Mouse (Mus musculus) forebrain, postnatal 0 days (tissue): ENCODE results near the gene Vsx2. TPM values are rescaled to one million over a fixed set of nuclear protein-coding genes. Genes with fewer than 3 reads are reported as not detected.
A peak's percentile ranks its signal among the peaks of the same experiment; 100 is the strongest.

Experiments
- ATAC-seq: fragments of 200-750 bp; cut with Nextera tagmentation; 2 replicates; pipeline ENCODE4 v1.8.0; 2017; ENCODE audit warnings: mild to moderate bottlenecking, moderate library complexity
- DNase-seq: peaks from one replicate; pipeline ENCODE4 v3.0.0-alpha.2; 2015
- H3K27ac ChIP-seq: fragments of 300-500 bp; sonication (generic); 2 replicates; pipeline ENCODE4 v1.5.1; 2014; ENCODE audit warnings: low read depth, mild to moderate bottlenecking, antibody characterized with exemption, low read length, moderate library complexity, mixed read lengths
- H3K27me3 ChIP-seq: fragments of 300-500 bp; sonication (generic); 2 replicates; pipeline ENCODE4 v1.6.1; 2014; ENCODE audit warnings: mild to moderate bottlenecking, low read length, mixed read lengths; ENCODE audit not compliant: insufficient read depth
- H3K36me3 ChIP-seq: fragments of 300-500 bp; sonication (generic); 2 replicates; pipeline ENCODE4 v1.6.1; 2014; ENCODE audit warnings: mild to moderate bottlenecking, moderate library complexity; ENCODE audit not compliant: insufficient read depth
- H3K4me1 ChIP-seq: fragments of 300-500 bp; sonication (generic); 2 replicates; pipeline ENCODE4 v1.6.1; 2014; ENCODE audit warnings: antibody characterized with exemption; ENCODE audit not compliant: insufficient read depth
- H3K4me2 ChIP-seq: fragments of 300-500 bp; sonication (generic); 2 replicates; pipeline ENCODE4 v1.6.1; 2014; ENCODE audit warnings: low read depth, mild to moderate bottlenecking, moderate library complexity
- H3K4me3 ChIP-seq: fragments of 300-500 bp; sonication (generic); 2 replicates; pipeline ENCODE4 v1.5.1; 2014; ENCODE audit warnings: low read depth, low read length, mixed read lengths
- H3K9ac ChIP-seq: fragments of 300-500 bp; sonication (generic); 2 replicates; pipeline ENCODE4 v1.6.1; 2014; ENCODE audit warnings: mild to moderate bottlenecking
- H3K9me3 ChIP-seq: fragments of 300-500 bp; sonication (generic); 2 replicates; pipeline ENCODE4 v1.6.1; 2016; ENCODE audit warnings: low read length
- CTCF ChIP-seq: sonication (generic); IDR thresholded peaks from 2 replicates; pipeline ENCODE4 v1.5.1; 2016; ENCODE audit warnings: antibody characterized with exemption, control low read depth, low read depth
- WGBS: fragments of 180-500 bp; shearing (Covaris S2); extraction: QIAGEN DNeasy Blood & Tissue Kit; methylation state at CpG from one replicate; pipeline ENCODE4 v1.1.7; 2014; 5-methylcytosine and 5-hydroxymethylcytosine counted together
- polyA plus RNA-seq: library from polyadenylated mRNA; unstranded; fragments of >200 nt; fragmentation: Nextera tagmentation; extraction: Ambion mirVana; gene quantifications from 2 replicates; pipeline ENCODE4 v1.2.1, GENCODE M21; 2015
- total RNA-seq: library from RNA; depleted of rRNA; stranded (reverse); fragments of >200 nt; gene quantifications from 2 replicates; pipeline ENCODE4 v1.2.3, GENCODE M21; 2014; rRNA removed

The Vsx2 gene
- total RNA-seq (0.46 and 0.67 TPM in 2 replicates), polyA plus RNA-seq (0.05 and 0.10 TPM in 2 replicates)

DNA sequence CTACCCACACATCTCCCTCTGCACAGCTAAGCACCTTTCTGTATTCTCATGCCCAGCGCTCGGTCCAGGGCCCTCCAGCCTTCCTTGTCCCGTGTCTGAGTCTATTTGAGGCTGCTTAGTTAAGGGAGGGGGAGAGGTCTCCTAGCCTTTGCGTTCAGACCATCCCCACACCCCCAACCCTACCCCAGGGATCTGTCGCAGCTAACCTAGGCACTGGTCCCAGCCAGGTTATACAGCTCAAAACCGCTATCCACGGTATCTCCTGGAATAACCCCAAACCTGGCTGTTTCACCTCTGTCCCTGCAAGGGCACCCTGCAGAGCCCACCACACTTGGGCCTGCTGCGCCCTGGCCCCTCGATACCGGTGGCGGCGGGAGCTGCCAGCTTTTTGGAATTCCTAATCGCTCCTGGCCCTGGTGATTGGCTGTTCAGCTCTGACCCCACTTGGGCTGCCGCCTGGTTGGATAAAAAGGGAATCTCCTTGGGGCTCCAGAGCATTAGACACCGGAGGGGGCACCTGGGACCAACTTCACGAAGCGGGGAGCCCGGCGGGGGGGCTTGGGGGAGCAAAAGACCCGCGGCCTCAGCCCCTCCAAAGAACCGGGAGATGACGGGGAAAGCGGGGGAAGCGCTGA lies at the start of gene Vsx2:
Vsx2 (plus strand) TSS at position 427 of the 635 bp plus-strand sequence.
- TF ChIP-seq CTCF = no peak
- H3K27me3 ChIP-seq = peaks cover 43% of the 10 kb centered on the region

DNA sequence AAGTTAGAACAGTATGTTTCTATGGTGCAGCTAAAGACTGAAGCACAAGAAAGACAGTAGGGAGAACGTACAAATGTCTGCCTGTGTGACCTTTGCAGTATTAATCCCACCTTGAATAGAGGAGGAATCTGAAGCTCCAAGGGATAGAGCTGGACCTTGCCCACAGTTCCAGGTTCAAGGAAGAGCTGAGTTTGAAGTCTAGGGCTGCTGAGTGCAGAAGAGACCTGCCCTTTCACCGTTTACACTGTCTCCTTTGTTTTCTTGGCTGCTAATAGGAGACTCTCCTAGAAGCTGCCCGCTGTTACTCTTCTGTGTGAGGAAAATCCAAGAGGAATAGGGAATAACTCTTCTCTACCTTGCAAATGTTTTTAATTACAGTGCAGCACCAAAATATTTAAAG lies 45.8 kb upstream of the Vsx2 start:
- H3K4me2 ChIP-seq = no peak overlapping the region
- DNase-seq (no peak), ATAC-seq (no peak)
- H3K4me3 ChIP-seq = no peak overlapping the region
- H3K4me1 ChIP-seq = no peaks in the 10 kb centered on the region
- no peaks in the 10 kb centered on the region for H3K27me3 ChIP-seq
- WGBS = 43% methylated on average over 3 of the region's 3 CpGs
- TF ChIP-seq CTCF = no peak
- H3K36me3 ChIP-seq = no peaks in the 10 kb centered on the region; the same call in none of the 2 replicates
- H3K9ac ChIP-seq = no peak overlapping the region
- no peaks in the 10 kb centered on the region for H3K9me3 ChIP-seq
- H3K27ac ChIP-seq = no peak overlapping the region

More for the DNA sequence above, at the start of gene Vsx2:
- ATAC-seq (no peak), DNase-seq (no peak)
- no peak within 1 kb of the TSS for H3K4me3 ChIP-seq
- no peak within 1 kb of the TSS for H3K27ac ChIP-seq
- H3K4me1 ChIP-seq = no peaks in the 10 kb centered on the region
- WGBS = 7% methylated on average over 25 of the region's 25 CpGs
- H3K4me2 ChIP-seq = no peak within 1 kb of the TSS
- no peaks in the 10 kb centered on the region for H3K9me3 ChIP-seq
- H3K9ac ChIP-seq = no peak within 1 kb of the TSS
- no peaks in the 10 kb centered on the region for H3K36me3 ChIP-seq

DNA sequence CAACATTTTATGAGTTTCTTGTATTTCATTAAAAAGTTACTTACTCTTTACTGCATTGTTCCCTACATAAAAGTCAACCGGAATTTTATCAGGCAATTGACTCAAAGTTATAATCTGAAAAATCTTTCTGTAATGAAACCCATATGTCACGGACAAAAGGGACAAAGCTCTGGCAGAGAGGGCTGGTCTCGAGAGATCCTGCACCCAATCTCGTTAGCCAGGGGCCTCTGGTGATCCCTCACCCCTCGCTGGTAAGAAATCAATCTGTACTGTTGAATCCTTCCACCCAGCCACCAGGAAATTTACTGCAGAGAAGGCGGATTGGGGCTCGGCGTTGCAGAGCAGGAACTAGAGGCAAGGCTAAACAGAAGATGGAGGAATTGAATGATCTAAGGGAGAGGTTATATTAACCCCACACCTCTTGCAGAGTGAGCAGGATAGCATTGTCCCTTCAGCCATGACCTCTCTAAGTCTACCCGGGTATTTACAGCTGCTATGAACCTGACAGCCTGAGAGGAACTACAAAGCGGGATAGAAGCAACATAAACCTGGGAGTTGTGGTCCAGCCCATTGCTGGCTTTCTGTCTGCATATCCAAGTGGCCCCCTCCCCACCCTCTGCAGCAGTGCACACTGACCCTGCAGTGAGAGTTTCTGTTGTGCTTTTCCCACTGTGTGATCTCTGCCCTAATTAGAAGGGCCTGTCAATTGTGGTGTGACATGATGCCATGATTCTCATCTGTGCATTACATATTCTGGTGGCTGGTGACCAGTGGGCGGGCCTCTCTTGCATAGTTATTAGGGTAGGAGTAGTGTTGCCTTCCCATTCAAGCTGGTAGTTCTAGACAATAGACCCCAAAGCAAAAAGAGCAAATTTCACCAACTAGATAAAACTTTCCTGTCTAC lies 45.2 kb upstream of the Vsx2 start:
- WGBS = 49% methylated on average over 11 of the region's 11 CpGs
- no peak for ATAC-seq
- no peak for TF ChIP-seq CTCF

DNA sequence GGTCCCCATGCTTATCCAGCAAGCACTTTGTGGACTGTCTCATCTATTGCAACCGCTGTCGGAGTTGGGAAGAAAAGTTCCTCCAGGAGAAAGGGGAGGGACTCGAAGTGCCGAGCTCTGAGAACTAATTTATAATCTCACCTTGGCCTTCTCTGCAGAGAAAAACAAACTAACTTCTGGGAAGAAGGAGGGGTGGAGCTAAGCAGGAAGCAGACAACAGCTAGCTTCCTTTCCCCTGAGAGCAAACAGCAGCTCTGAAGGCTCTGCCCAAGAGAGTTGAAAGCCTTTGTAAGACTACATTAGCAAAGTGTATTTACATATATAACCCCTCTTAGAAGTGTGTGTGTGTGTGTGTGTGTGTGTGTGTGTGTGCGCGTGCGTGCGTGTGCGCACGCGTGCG lies 44.1 kb upstream of the Vsx2 start:
- Histone ChIP-seq H3K4me3 (no peak overlapping the region), H3K9me3 (no peaks in the 10 kb centered on the region), H3K36me3 (no peaks in the 10 kb centered on the region; the same call in none of the 2 replicates), H3K27me3 (no peaks in the 10 kb centered on the region), H3K27ac (no peak overlapping the region), H3K4me2 (no peak overlapping the region), H3K9ac (no peak overlapping the region), H3K4me1 (no peaks in the 10 kb centered on the region)
- no peak for TF ChIP-seq CTCF
- DNase-seq (no peak), ATAC-seq (no peak)
- WGBS = 84% methylated on average over 12 of the region's 12 CpGs

More for the DNA sequence above, 45.2 kb upstream of the Vsx2 start:
- Histone ChIP-seq H3K36me3 (no peaks in the 10 kb centered on the region; the same call in none of the 2 replicates), H3K4me2 (no peak overlapping the region), H3K4me3 (no peak overlapping the region), H3K27ac (no peak overlapping the region), H3K4me1 (no peaks in the 10 kb centered on the region), H3K9me3 (no peaks in the 10 kb centered on the region), H3K9ac (no peak overlapping the region), H3K27me3 (no peaks in the 10 kb centered on the region)
- no peak for DNase-seq

DNA sequence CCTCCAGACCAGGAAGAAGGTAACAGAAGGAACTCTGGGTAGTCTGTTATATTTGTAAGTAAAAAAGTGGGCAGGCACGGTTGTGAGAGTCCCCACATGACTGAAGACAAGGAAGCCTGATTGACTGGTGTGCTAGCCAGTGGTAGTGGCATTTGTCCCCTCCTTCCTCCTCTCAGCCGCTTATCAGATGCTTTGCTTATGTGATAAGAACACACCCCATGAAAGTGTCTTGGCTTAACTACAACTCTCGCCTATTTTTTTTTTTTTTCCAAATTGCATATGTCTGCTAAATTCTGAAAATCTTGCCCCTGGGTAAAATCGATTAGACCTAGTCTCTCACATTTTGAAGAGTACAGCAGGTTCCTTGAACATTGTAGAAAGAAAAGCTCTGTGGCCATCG lies 39.1 kb upstream of the Vsx2 start:
- no peak overlapping the region for H3K4me3 ChIP-seq
- H3K4me2 ChIP-seq = no peak overlapping the region
- DNase-seq (no peak), ATAC-seq (no peak)
- no peaks in the 10 kb centered on the region for H3K4me1 ChIP-seq
- 87% methylated on average over 5 of the region's 5 CpGs for WGBS
- no peak overlapping the region for H3K9ac ChIP-seq
- no peaks in the 10 kb centered on the region for H3K27me3 ChIP-seq
- TF ChIP-seq CTCF = no peak
- no peaks in the 10 kb centered on the region for H3K36me3 ChIP-seq
- H3K27ac ChIP-seq = no peak overlapping the region
- no peaks in the 10 kb centered on the region for H3K9me3 ChIP-seq

DNA sequence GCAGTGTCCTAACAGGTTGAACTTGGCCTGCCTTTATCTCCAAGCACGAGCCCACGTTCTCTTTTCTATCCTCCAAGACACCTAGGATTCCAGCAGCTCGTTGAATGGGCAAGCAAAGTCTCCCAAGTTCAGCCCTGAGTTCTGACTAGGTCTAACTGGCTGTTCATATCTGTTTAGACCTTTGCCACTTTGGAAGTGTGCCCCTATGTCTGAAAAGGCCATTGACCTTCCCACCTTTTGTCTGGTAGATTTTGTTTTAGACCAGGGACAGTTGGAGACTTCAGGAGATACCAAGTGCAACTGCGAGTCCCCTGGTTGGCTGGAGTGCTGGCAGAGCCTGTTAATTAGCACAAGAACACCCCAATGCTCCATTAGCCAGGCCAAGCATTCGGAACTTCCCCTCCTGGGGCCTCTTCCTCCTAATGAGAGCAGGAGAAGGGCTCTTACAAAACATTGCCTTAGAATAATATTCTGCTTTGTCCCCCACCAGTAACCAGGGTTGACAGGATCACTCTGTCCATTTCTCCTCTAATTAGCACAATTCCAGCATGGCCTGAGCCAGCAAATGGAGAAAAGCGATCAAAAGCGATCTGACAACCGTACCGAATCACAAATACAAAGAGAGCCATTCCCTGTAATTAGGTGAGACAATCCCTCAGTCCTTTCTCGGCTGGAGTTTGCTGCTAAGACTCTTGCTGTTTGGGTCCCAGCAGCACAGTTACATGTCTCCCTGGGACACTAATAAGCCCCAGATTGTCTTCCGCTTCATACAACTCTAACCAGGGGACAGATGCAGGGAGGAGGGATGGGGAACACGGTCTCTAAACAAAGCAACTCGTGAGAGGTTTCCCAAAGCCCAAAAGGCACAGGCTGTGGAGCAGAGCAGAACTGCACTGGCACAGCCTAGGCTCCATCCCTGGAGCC lies 37.4 kb upstream of the Vsx2 start:
- no peak for TF ChIP-seq CTCF
- H3K9me3 ChIP-seq = no peaks in the 10 kb centered on the region
- H3K9ac ChIP-seq = no peak overlapping the region
- H3K27me3 ChIP-seq = no peaks in the 10 kb centered on the region
- H3K27ac ChIP-seq = peak overlapping the region; percentile 57
- no peak overlapping the region for H3K4me2 ChIP-seq
- DNase-seq (peak; percentile 59), ATAC-seq (peak; percentile 91)
- no peaks in the 10 kb centered on the region for H3K36me3 ChIP-seq
- no peak overlapping the region for H3K4me3 ChIP-seq
- no peaks in the 10 kb centered on the region for H3K4me1 ChIP-seq
- WGBS = 18% methylated on average over 13 of the region's 13 CpGs
